Mouse (Mus musculus) erythroblast, embryonic 14.5 days (primary cell): Measurements from ENCODE around the gene Izumo1r.

Experiments used
- GATA1 ChIP-seq: IDR thresholded peaks from 2 replicates; pipeline ENCODE4 v1.6.1; 2012; ENCODE audit warnings: low read length, inconsistent platforms, mixed read lengths
- TAL1 ChIP-seq: IDR thresholded peaks from 3 replicates; pipeline ENCODE4 v1.6.1; 2012; ENCODE audit warnings: low read length, inconsistent platforms, mixed read lengths

DNA sequence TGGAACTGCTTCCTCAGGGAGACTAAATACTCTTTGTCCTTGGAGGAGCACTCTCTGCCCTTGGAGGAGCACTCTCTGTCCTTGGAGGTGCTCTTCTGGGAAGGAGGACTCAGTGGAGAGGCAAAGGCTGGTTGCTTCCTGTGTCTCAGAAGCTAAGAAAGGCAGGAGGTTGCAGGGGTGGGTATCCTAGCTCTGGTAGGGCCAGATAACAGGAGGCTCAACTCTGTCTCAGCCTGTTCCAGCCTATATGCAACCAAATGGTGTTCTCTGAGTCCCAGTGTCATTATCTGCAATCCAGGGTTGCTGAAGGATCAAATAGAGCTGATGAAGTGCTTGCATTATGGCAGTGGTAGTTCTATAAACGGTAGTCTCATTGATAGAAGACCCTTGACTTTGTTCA lies 17.8 kb downstream of the Izumo1r start:
- TF ChIP-seq TAL1 (no peak), GATA1 (no peak)
